ENCODE assay signal across 7 mouse cellular contexts in the genomic region with DNA sequence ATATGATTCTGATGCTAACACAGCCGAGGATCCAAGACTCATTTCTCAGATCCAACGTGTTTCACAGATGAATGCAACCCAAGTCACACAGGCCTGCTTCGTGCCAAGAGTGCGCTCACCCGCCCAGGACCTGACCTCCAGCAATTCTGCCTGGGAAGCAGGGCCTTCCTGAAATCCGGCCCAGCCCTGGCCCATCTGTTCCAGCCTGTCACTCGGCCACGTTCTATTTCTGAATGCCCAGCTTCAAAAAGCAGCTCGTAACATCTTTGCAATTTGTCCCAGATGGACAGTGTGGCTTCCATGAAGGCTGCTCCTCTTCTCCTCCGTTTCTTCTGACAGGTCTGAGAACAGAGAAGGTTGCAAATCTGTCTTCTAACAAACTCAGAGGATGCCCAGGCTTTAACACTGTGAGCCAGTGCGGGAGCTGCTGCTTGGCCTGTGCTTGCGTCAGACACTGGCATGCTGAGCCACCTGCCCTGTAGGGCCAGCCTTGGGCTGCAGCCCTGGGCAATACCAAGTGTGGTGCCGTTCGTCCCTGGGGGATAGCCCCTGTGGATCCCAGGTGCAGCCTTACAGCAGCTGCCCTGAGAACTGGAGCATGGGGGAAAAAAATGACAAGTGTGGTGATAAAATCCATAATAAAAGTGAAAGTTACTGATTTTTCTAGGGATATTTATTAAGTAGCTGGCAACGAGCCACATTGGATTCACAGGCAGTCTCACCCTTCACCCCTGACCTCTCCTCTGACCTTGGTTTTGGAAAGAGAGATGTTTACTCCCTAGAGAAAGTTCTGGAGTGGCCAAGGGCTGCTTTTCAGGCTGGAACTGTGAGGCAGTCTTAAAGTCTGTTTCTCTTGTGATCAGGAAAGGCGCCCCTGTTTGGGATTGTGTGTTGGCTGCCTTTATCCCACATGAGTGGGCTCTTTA.
A peak's percentile ranks its signal among the peaks of the same experiment; 100 is the strongest.
DNase-seq lines count a peak whose midpoint lies in the region; ATAC-seq lines count a peak whose summit lies in the region.

No protein-coding gene starts in this region.

- H3K4me3 ChIP-seq in intestine, embryonic 16.5 days (ENCODE audit: low read length) = no peak overlapping the region

- H3K36me3 ChIP-seq in intestine, embryonic 16.5 days (ENCODE audit: control insufficient read depth, insufficient read depth, low read length) = no peaks in the 10 kb centered on the region

- ATAC-seq in cerebellum, adult (ENCODE audit: insufficient number of reproducible peaks, low FRiP score, low TSS enrichment) = peak; percentile 85
- ATAC-seq in intestine, embryonic 16.5 days = no peak

- no peaks in the 10 kb centered on the region for H3K9me3 ChIP-seq in intestine, embryonic 16.5 days (ENCODE audit: control insufficient read depth, low read length)

- no peaks in the 10 kb centered on the region for H3K27me3 ChIP-seq in intestine, embryonic 16.5 days (replicated peaks; ENCODE audit: control insufficient read depth, insufficient read depth, low read length)

- no peak overlapping the region for H3K4me2 ChIP-seq in intestine, embryonic 16.5 days (ENCODE audit: low read depth, low read length)

- 0 out of 2 replicates have a peak overlapping the region, but pooled peaks have one; percentile 34 for H3K9ac ChIP-seq in intestine, embryonic 16.5 days (ENCODE audit: low read depth, low read length)

- H3K4me1 ChIP-seq in intestine, embryonic 16.5 days (ENCODE audit: control insufficient read depth, insufficient read depth, low read length) = peaks cover 54% of the 10 kb centered on the region

- DNase-seq in adrenal gland, adult (ENCODE audit: inconsistent age in 2 of 2, low spot score in 1 of 2) = peak; percentile 71 to 87
- peak; percentile 77 to 83 for DNase-seq in gastrocnemius, adult 8-10 months (ENCODE audit: low spot score in 2 of 2)
- peak; percentile 64 for DNase-seq in lung, postnatal 10 days
- DNase-seq in right cerebral cortex, postnatal 4 days = peak; percentile 23
- no peak for DNase-seq in thymus, postnatal 25 days

- H3K27ac ChIP-seq in intestine, embryonic 16.5 days (ENCODE audit: low read length) = peak overlapping the region; percentile 37

- WGBS in intestine, embryonic 16.5 days = 57% methylated on average over 16 of the region's 16 CpGs
